Mouse (Mus musculus) ES-Bruce4 (cell line): ENCODE measurements around the gene Cwc22.

Experiments
- CTCF ChIP-seq: IDR thresholded peaks from one replicate; pipeline ENCODE4 v1.8.1; 2011; ENCODE audit warnings: low read depth, low read length
- EP300 ChIP-seq: IDR thresholded peaks from 2 replicates; pipeline ENCODE4 v1.6.1; 2011; ENCODE audit warnings: low read depth, low read length; ENCODE audit not compliant: insufficient read depth
- POLR2A ChIP-seq: IDR thresholded peaks from one replicate; pipeline ENCODE4 v1.8.1; 2011; ENCODE audit warnings: low read length; ENCODE audit not compliant: insufficient read depth

DNA sequence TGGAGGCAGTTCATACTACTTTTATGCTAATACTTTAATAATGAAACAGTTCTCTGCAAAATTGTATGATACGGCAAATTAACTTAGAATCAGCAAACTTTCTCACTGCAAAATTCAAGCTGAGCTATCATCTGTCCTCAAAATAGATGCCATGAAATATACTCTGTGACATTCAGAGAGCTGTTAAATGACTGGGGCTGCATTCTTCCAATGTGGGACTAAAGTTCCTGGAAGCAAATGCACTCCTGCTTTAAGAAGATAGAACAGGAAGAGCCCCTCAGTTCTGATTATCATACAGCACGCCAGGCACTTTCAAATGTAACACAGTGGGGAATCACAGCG lies 48.6 kb downstream of the Cwc22 start:
- TF ChIP-seq POLR2A (no peak), CTCF (no peak), EP300 (no peak)
